Mouse (Mus musculus) hematopoietic stem cell, adult 5-6 weeks (primary cell): ENCODE measurements around the gene Afdn. TPM values are rescaled to one million over a fixed set of nuclear protein-coding genes. Genes with fewer than 3 reads are reported as not detected.
A peak's percentile ranks its signal among the peaks of the same experiment; 100 is the strongest.

ENCODE experiments used
- ATAC-seq, 2 experiments: fragments of 125-278 bp in 1 of 2; replicated peaks in 1 of 2; 2 replicates each; pipeline ENCODE4 v1.8.0; 2016 to 2017; ENCODE audit warnings: inconsistent platforms in 2 of 2, mild to moderate bottlenecking in 2 of 2, moderate number of reproducible peaks in 2 of 2, low read depth in 1 of 2, moderate TSS enrichment in 1 of 2; ENCODE audit not compliant: low FRiP score in 2 of 2, poor library complexity in 2 of 2, severe bottlenecking in 2 of 2, insufficient read depth in 1 of 2, low TSS enrichment in 1 of 2
- total RNA-seq: library from RNA; stranded (forward); fragments of 172-1452, 232-1000 nt; gene quantifications from 2 replicates; pipeline ENCODE4 v1.2.3, GENCODE M21; 2017

Afdn gene
- 18.8 and 43.2 TPM in 2 replicates for total RNA-seq

- peak; percentile 72 to 77 for ATAC-seq
Measured at GRCm38 (mm10) chr17:13759853-13760627, at the start of gene Afdn. Afdn (plus strand) TSS chr17:13760539.

GRCm38 (mm10) chr17:13711173-13711572, 49.2 kb upstream of the Afdn start:
- ATAC-seq: no peak

- ATAC-seq: no peak
Measured at GRCm38 (mm10) chr17:13712116-13712515, 48.2 kb upstream of the Afdn start.

- ATAC-seq: no peak
Measured at GRCm38 (mm10) chr17:13712518-13712917, 47.8 kb upstream of the Afdn start.

GRCm38 (mm10) chr17:13714128-13714527, 46.2 kb upstream of the Afdn start:
- ATAC-seq: no peak

GRCm38 (mm10) chr17:13714654-13715053, 45.7 kb upstream of the Afdn start:
- ATAC-seq: no peak

GRCm38 (mm10) chr17:13715511-13715910, 44.8 kb upstream of the Afdn start:
- peak; percentile 91 to 93 for ATAC-seq

GRCm38 (mm10) chr17:13716336-13716735, 44.0 kb upstream of the Afdn start:
- no peak for ATAC-seq

GRCm38 (mm10) chr17:13717428-13717827, 42.9 kb upstream of the Afdn start:
- no peak for ATAC-seq

GRCm38 (mm10) chr17:13720187-13720586, 40.2 kb upstream of the Afdn start:
- no peak for ATAC-seq

GRCm38 (mm10) chr17:13721372-13721771, 39.0 kb upstream of the Afdn start:
- ATAC-seq: no peak

- no peak for ATAC-seq
Measured at GRCm38 (mm10) chr17:13722434-13722833, 37.9 kb upstream of the Afdn start.

GRCm38 (mm10) chr17:13725004-13725550, 35.3 kb upstream of the Afdn start:
- no peak for ATAC-seq

- ATAC-seq: no peak
Measured at GRCm38 (mm10) chr17:13726832-13727355, 33.4 kb upstream of the Afdn start.

- no peak for ATAC-seq
Measured at GRCm38 (mm10) chr17:13730980-13731726, 29.2 kb upstream of the Afdn start.

GRCm38 (mm10) chr17:13731727-13732112, 28.6 kb upstream of the Afdn start:
- ATAC-seq: peak; percentile 83 to 95

GRCm38 (mm10) chr17:13732685-13733084, 27.7 kb upstream of the Afdn start:
- no peak for ATAC-seq

GRCm38 (mm10) chr17:13733971-13734370, 26.4 kb upstream of the Afdn start:
- ATAC-seq: no peak
